Mouse (Mus musculus) midbrain, embryonic 14.5 days (tissue): ENCODE data around the gene Zbtb49. TPM values are rescaled to one million over a fixed set of nuclear protein-coding genes. Genes with fewer than 3 reads are reported as not detected.

Experiments
- ATAC-seq: fragments of 200-750 bp; cut with Nextera tagmentation; 2 replicates; pipeline ENCODE4 v1.8.0; 2017; ENCODE audit warnings: moderate number of reproducible peaks, moderate library complexity; ENCODE audit not compliant: low FRiP score, low TSS enrichment
- DNase-seq: peaks from one replicate; pipeline ENCODE4 v3.0.0-alpha.2; 2015
- H3K27ac ChIP-seq: fragments of 300-500 bp; sonication (generic); replicated peaks from 2 replicates; pipeline ENCODE4 v1.5.1; 2014; ENCODE audit warnings: mild to moderate bottlenecking, low read depth, low read length, moderate library complexity
- H3K27me3 ChIP-seq: fragments of 300-500 bp; sonication (generic); 2 replicates; pipeline ENCODE4 v1.6.1; 2014; ENCODE audit warnings: low read length, control low read depth, mixed read lengths; ENCODE audit not compliant: control insufficient read depth, insufficient read depth
- H3K36me3 ChIP-seq: fragments of 300-500 bp; sonication (generic); 2 replicates; pipeline ENCODE4 v1.6.1; 2014; ENCODE audit warnings: low read length, control low read depth; ENCODE audit not compliant: control insufficient read depth, insufficient read depth
- H3K4me1 ChIP-seq: fragments of 300-500 bp; sonication (generic); 2 replicates; pipeline ENCODE4 v1.6.1; 2014; ENCODE audit warnings: mild to moderate bottlenecking, antibody characterized with exemption, low read length, control low read depth; ENCODE audit not compliant: control insufficient read depth, insufficient read depth
- H3K4me2 ChIP-seq: fragments of 300-500 bp; sonication (generic); 2 replicates; pipeline ENCODE4 v1.6.1; 2014; ENCODE audit warnings: mild to moderate bottlenecking, low read length, moderate library complexity
- H3K4me3 ChIP-seq: fragments of 300-500 bp; sonication (generic); replicated peaks from 2 replicates; pipeline ENCODE4 v1.5.1; 2014; ENCODE audit warnings: low read depth, low read length
- H3K9ac ChIP-seq: fragments of 300-500 bp; sonication (generic); replicated peaks from 2 replicates; pipeline ENCODE4 v1.6.1; 2014; ENCODE audit warnings: mild to moderate bottlenecking, low read length, moderate library complexity
- H3K9me3 ChIP-seq: fragments of 300-500 bp; sonication (generic); 2 replicates; pipeline ENCODE4 v1.6.1; 2016; ENCODE audit warnings: low read length, control low read depth, mixed read lengths; ENCODE audit not compliant: control insufficient read depth
- WGBS: fragments of 180-500 bp; shearing (Covaris S2); extraction: QIAGEN DNeasy Blood & Tissue Kit; methylation state at CpG from one replicate; pipeline ENCODE4 v1.1.7; 2014; 5-methylcytosine and 5-hydroxymethylcytosine counted together
- polyA plus RNA-seq: library from polyadenylated mRNA; unstranded; fragments of >200 nt; fragmentation: Nextera tagmentation; extraction: Ambion mirVana; gene quantifications from 2 replicates; pipeline ENCODE4 v1.2.1, GENCODE M21; 2014

The Zbtb49 gene
- polyA plus RNA-seq, 1 experiment from 2014 or later, result 24.6 TPM

GRCm38 (mm10) chr5:38241966-38242365 lies 21.7 kb upstream of the Zbtb49 start:
- Histone ChIP-seq H3K9me3 (no peaks in the 10 kb centered on the region), H3K4me1 (no peaks in the 10 kb centered on the region), H3K4me3 (no peak overlapping the region), H3K27ac (no peak overlapping the region), H3K4me2 (no peak overlapping the region), H3K36me3 (no peaks in the 10 kb centered on the region), H3K9ac (no peak overlapping the region), H3K27me3 (no peaks in the 10 kb centered on the region)
- ATAC-seq (no peak), DNase-seq (no peak)
- WGBS, result 86% methylated on average over 6 of the region's 6 CpGs

- Histone ChIP-seq H3K9ac (no peak overlapping the region), H3K4me3 (no peak overlapping the region), H3K27me3 (no peaks in the 10 kb centered on the region), H3K9me3 (no peaks in the 10 kb centered on the region), H3K4me2 (no peak overlapping the region), H3K4me1 (no peaks in the 10 kb centered on the region), H3K27ac (no peak overlapping the region), H3K36me3 (no peaks in the 10 kb centered on the region)
- DNase-seq, result peak; percentile 32
- ATAC-seq, result no peak
- 69% methylated on average over 3 of the region's 3 CpGs for WGBS
Measured at GRCm38 (mm10) chr5:38241473-38241834, 21.2 kb upstream of the Zbtb49 start.

GRCm38 (mm10) chr5:38240727-38241472 lies 20.6 kb upstream of the Zbtb49 start:
- no peaks in the 10 kb centered on the region for H3K36me3 ChIP-seq
- no peaks in the 10 kb centered on the region for H3K27me3 ChIP-seq
- WGBS, result 27% methylated on average over 5 of the region's 5 CpGs
- ATAC-seq (no peak), DNase-seq (peak; percentile 6)
- H3K9me3 ChIP-seq, result no peaks in the 10 kb centered on the region
- no peak overlapping the region for H3K4me2 ChIP-seq
- H3K4me3 ChIP-seq, result no peak overlapping the region
- no peak overlapping the region for H3K9ac ChIP-seq
- H3K4me1 ChIP-seq, result no peaks in the 10 kb centered on the region
- H3K27ac ChIP-seq, result no peak overlapping the region

- Histone ChIP-seq H3K9me3 (no peaks in the 10 kb centered on the region), H3K4me3 (no peak overlapping the region), H3K36me3 (peaks cover 30% of the 10 kb centered on the region), H3K9ac (no peak overlapping the region), H3K27ac (no peak overlapping the region), H3K4me2 (no peak overlapping the region), H3K27me3 (no peaks in the 10 kb centered on the region), H3K4me1 (no peaks in the 10 kb centered on the region)
- DNase-seq (no peak), ATAC-seq (no peak)
- WGBS, result 96% methylated on average over 2 of the region's 2 CpGs
Measured at GRCm38 (mm10) chr5:38236627-38237026, 16.4 kb upstream of the Zbtb49 start.

- Histone ChIP-seq H3K27me3 (no peaks in the 10 kb centered on the region), H3K9ac (no peak overlapping the region), H3K4me3 (no peak overlapping the region), H3K9me3 (no peaks in the 10 kb centered on the region), H3K4me1 (no peaks in the 10 kb centered on the region), H3K36me3 (peaks cover 40% of the 10 kb centered on the region), H3K27ac (no peak overlapping the region), H3K4me2 (no peak overlapping the region)
- DNase-seq, result peak; percentile 60
- ATAC-seq, result no peak
- 67% methylated on average over 4 of the region's 4 CpGs for WGBS
Measured at GRCm38 (mm10) chr5:38235422-38235821, 15.2 kb upstream of the Zbtb49 start.

GRCm38 (mm10) chr5:38219771-38220307 lies 418 bp downstream of the Zbtb49 start:
- Histone ChIP-seq H3K36me3 (peaks cover 20% of the 10 kb centered on the region), H3K4me3 (peak overlapping the region; percentile 84), H3K9ac (peak overlapping the region; percentile 88), H3K27ac (peak overlapping the region; percentile 84), H3K9me3 (no peaks in the 10 kb centered on the region), H3K4me2 (peak overlapping the region; percentile 89), H3K27me3 (no peaks in the 10 kb centered on the region), H3K4me1 (peaks cover 16% of the 10 kb centered on the region)
- 1% methylated on average over 35 of the region's 35 CpGs for WGBS
- no peak for DNase-seq
- peak; percentile 77 for ATAC-seq

GRCm38 (mm10) chr5:38213009-38213408 lies 7.2 kb downstream of the Zbtb49 start:
- Histone ChIP-seq H3K27me3 (no peaks in the 10 kb centered on the region), H3K36me3 (peaks cover 86% of the 10 kb centered on the region), H3K4me3 (no peak overlapping the region), H3K9ac (no peak overlapping the region), H3K4me2 (no peak overlapping the region), H3K4me1 (no peaks in the 10 kb centered on the region), H3K27ac (no peak overlapping the region), H3K9me3 (no peaks in the 10 kb centered on the region)
- no peak for DNase-seq
- no peak for ATAC-seq
- WGBS, result 91% methylated on average over 6 of the region's 6 CpGs

- Histone ChIP-seq H3K4me1 (no peaks in the 10 kb centered on the region), H3K4me3 (no peak overlapping the region), H3K27me3 (no peaks in the 10 kb centered on the region), H3K9ac (no peak overlapping the region), H3K4me2 (no peak overlapping the region), H3K27ac (no peak overlapping the region), H3K9me3 (no peaks in the 10 kb centered on the region), H3K36me3 (peaks cover 88% of the 10 kb centered on the region)
- no peak for ATAC-seq
- no peak for DNase-seq
- 91% methylated on average over 8 of the region's 8 CpGs for WGBS
Measured at GRCm38 (mm10) chr5:38211691-38212090, 8.6 kb downstream of the Zbtb49 start.

- 80% methylated on average over 8 of the region's 8 CpGs for WGBS
Measured at GRCm38 (mm10) chr5:38208985-38209384, 11.3 kb downstream of the Zbtb49 start.

More at GRCm38 (mm10) chr5:38208985-38209384, 11.3 kb downstream of the Zbtb49 start:
- Histone ChIP-seq H3K4me2 (no peak overlapping the region), H3K36me3 (peaks cover 83% of the 10 kb centered on the region), H3K27me3 (no peaks in the 10 kb centered on the region), H3K4me3 (no peak overlapping the region), H3K27ac (no peak overlapping the region), H3K9ac (no peak overlapping the region), H3K9me3 (no peaks in the 10 kb centered on the region), H3K4me1 (no peaks in the 10 kb centered on the region)
- ATAC-seq (no peak), DNase-seq (no peak)
